Mouse (Mus musculus): ENCODE data around the gene Rnf41. TPM values are rescaled to one million over a fixed set of nuclear protein-coding genes. Genes with fewer than 3 reads are reported as not detected.

The Rnf41 gene
- polyA plus RNA-seq, 1 experiment from 2014 or later, result 34.9 TPM

GRCm38 (mm10) chr10:128374393-128374792 lies 37.1 kb upstream of the Rnf41 start:
- H3K4me1 ChIP-seq (replicated peaks; ENCODE audit: insufficient read depth, low read length), result peaks cover 6% of the 10 kb centered on the region; the same call in 1 of the 2 replicates
- no peak overlapping the region for H3K4me3 ChIP-seq (replicated peaks; ENCODE audit: low read depth, low read length)
- ATAC-seq (replicated peaks; ENCODE audit: low FRiP score, low read depth), result no peak
- H3K27ac ChIP-seq, result no peak overlapping the region
- no peak overlapping the region for H3K4me2 ChIP-seq (ENCODE audit: low read length)
- WGBS, result 85% methylated on average over 6 of the region's 6 CpGs
- no peaks in the 10 kb centered on the region for H3K9me3 ChIP-seq (replicated peaks; ENCODE audit: low read length)
- peaks cover 6% of the 10 kb centered on the region for H3K36me3 ChIP-seq (ENCODE audit: insufficient read depth, low read length)
- H3K27me3 ChIP-seq (ENCODE audit: insufficient read depth, low read length), result no peaks in the 10 kb centered on the region
- no peak overlapping the region for H3K9ac ChIP-seq (ENCODE audit: low read depth, low read length)
- peak; percentile 42; the same call in 1 of the 2 replicates for TF ChIP-seq CTCF (IDR thresholded peaks at IDR 0.05; ENCODE audit: low read depth)
- peak; percentile 11 for DNase-seq (ENCODE audit: low spot score)

- Histone ChIP-seq H3K4me2 (ENCODE audit: low read length) (peak overlapping the region; percentile 84), H3K27me3 (ENCODE audit: insufficient read depth, low read length) (no peaks in the 10 kb centered on the region), H3K4me1 (replicated peaks; ENCODE audit: insufficient read depth, low read length) (peaks cover 6% of the 10 kb centered on the region; the same call in 1 of the 2 replicates), H3K36me3 (ENCODE audit: insufficient read depth, low read length) (peaks cover 21% of the 10 kb centered on the region), H3K4me3 (replicated peaks; ENCODE audit: low read depth, low read length) (peak overlapping the region; percentile 95), H3K9ac (ENCODE audit: low read depth, low read length) (peak overlapping the region; percentile 98), H3K27ac (peak overlapping the region; percentile 95), H3K9me3 (replicated peaks; ENCODE audit: low read length) (no peaks in the 10 kb centered on the region)
- ATAC-seq (replicated peaks; ENCODE audit: low FRiP score, low read depth) (no peak), DNase-seq (ENCODE audit: low spot score) (no peak)
- TF ChIP-seq CTCF (IDR thresholded peaks at IDR 0.05; ENCODE audit: low read depth), result no peak
- 39% methylated on average over 4 of the region's 4 CpGs for WGBS
Measured at GRCm38 (mm10) chr10:128376099-128376454, 35.4 kb upstream of the Rnf41 start.

GRCm38 (mm10) chr10:128376455-128377211 lies 34.8 kb upstream of the Rnf41 start, which contains the start of gene Ankrd52:
TSS of gene Ankrd52 (plus strand) at chr10:128377115.
- Histone ChIP-seq H3K9me3 (replicated peaks; ENCODE audit: low read length) (no peaks in the 10 kb centered on the region), H3K9ac (ENCODE audit: low read depth, low read length) (peak within 1 kb of the TSS; percentile 98), H3K4me1 (replicated peaks; ENCODE audit: insufficient read depth, low read length) (peaks cover 6% of the 10 kb centered on the region; the same call in 1 of the 2 replicates), H3K4me2 (ENCODE audit: low read length) (peak within 1 kb of the TSS; percentile 84), H3K27ac (peak within 1 kb of the TSS; percentile 95), H3K27me3 (ENCODE audit: insufficient read depth, low read length) (no peaks in the 10 kb centered on the region), H3K4me3 (replicated peaks; ENCODE audit: low read depth, low read length) (peak within 1 kb of the TSS; percentile 95), H3K36me3 (ENCODE audit: insufficient read depth, low read length) (peaks cover 22% of the 10 kb centered on the region)
- peak; percentile 52 for TF ChIP-seq CTCF (IDR thresholded peaks at IDR 0.05; ENCODE audit: low read depth)
- ATAC-seq (replicated peaks; ENCODE audit: low FRiP score, low read depth), result peak; percentile 92
- peak; percentile 91 for DNase-seq (ENCODE audit: low spot score)
- WGBS, result 2% methylated on average over 45 of the region's 73 CpGs

- peaks cover 6% of the 10 kb centered on the region; the same call in 1 of the 2 replicates for H3K4me1 ChIP-seq (replicated peaks; ENCODE audit: insufficient read depth, low read length)
- H3K9me3 ChIP-seq (replicated peaks; ENCODE audit: low read length), result no peaks in the 10 kb centered on the region
- WGBS, result 0% methylated on average over 37 of the region's 47 CpGs
- ATAC-seq (replicated peaks; ENCODE audit: low FRiP score, low read depth), result 0 out of 2 replicates have a peak, but pooled peaks have one; percentile 0
- peak; percentile 6; the same call in 1 of the 2 replicates for TF ChIP-seq CTCF (IDR thresholded peaks at IDR 0.05; ENCODE audit: low read depth)
- H3K36me3 ChIP-seq (ENCODE audit: insufficient read depth, low read length), result peaks cover 29% of the 10 kb centered on the region
- peak overlapping the region; percentile 84 for H3K4me2 ChIP-seq (ENCODE audit: low read length)
- DNase-seq (ENCODE audit: low spot score), result peak; percentile 71
- no peaks in the 10 kb centered on the region for H3K27me3 ChIP-seq (ENCODE audit: insufficient read depth, low read length)
- peak overlapping the region; percentile 95 for H3K27ac ChIP-seq
- peak overlapping the region; percentile 95 for H3K4me3 ChIP-seq (replicated peaks; ENCODE audit: low read depth, low read length)
- peak overlapping the region; percentile 98 for H3K9ac ChIP-seq (ENCODE audit: low read depth, low read length)
Measured at GRCm38 (mm10) chr10:128377222-128377939, 34.1 kb upstream of the Rnf41 start.

GRCm38 (mm10) chr10:128377940-128378448 lies 33.5 kb upstream of the Rnf41 start:
- peak overlapping the region; percentile 95 for H3K4me3 ChIP-seq (replicated peaks; ENCODE audit: low read depth, low read length)
- peak overlapping the region; percentile 98 for H3K9ac ChIP-seq (ENCODE audit: low read depth, low read length)
- no peaks in the 10 kb centered on the region for H3K9me3 ChIP-seq (replicated peaks; ENCODE audit: low read length)
- DNase-seq (ENCODE audit: low spot score) (no peak), ATAC-seq (replicated peaks; ENCODE audit: low FRiP score, low read depth) (no peak)
- peak overlapping the region; percentile 84 for H3K4me2 ChIP-seq (ENCODE audit: low read length)
- peaks cover 35% of the 10 kb centered on the region for H3K36me3 ChIP-seq (ENCODE audit: insufficient read depth, low read length)
- WGBS, result 53% methylated on average over 14 of the region's 14 CpGs
- peak overlapping the region; percentile 95 for H3K27ac ChIP-seq
- TF ChIP-seq CTCF (IDR thresholded peaks at IDR 0.05; ENCODE audit: low read depth), result no peak
- H3K27me3 ChIP-seq (ENCODE audit: insufficient read depth, low read length), result no peaks in the 10 kb centered on the region
- peaks cover 6% of the 10 kb centered on the region; the same call in 1 of the 2 replicates for H3K4me1 ChIP-seq (replicated peaks; ENCODE audit: insufficient read depth, low read length)

- H3K9ac ChIP-seq (ENCODE audit: low read depth, low read length), result peak overlapping the region; percentile 98; the same call in 1 of the 2 replicates
- no peak overlapping the region for H3K27ac ChIP-seq
- no peak for ATAC-seq (replicated peaks; ENCODE audit: low FRiP score, low read depth)
- DNase-seq (ENCODE audit: low spot score), result no peak
- no peaks in the 10 kb centered on the region for H3K27me3 ChIP-seq (ENCODE audit: insufficient read depth, low read length)
- peaks cover 6% of the 10 kb centered on the region; the same call in 1 of the 2 replicates for H3K4me1 ChIP-seq (replicated peaks; ENCODE audit: insufficient read depth, low read length)
- no peak for TF ChIP-seq CTCF (IDR thresholded peaks at IDR 0.05; ENCODE audit: low read depth)
- H3K36me3 ChIP-seq (ENCODE audit: insufficient read depth, low read length), result peaks cover 40% of the 10 kb centered on the region
- H3K4me3 ChIP-seq (replicated peaks; ENCODE audit: low read depth, low read length), result no peak overlapping the region
- H3K4me2 ChIP-seq (ENCODE audit: low read length), result peak overlapping the region; percentile 84
- no peaks in the 10 kb centered on the region for H3K9me3 ChIP-seq (replicated peaks; ENCODE audit: low read length)
- WGBS, result 51% methylated on average over 3 of the region's 3 CpGs
Measured at GRCm38 (mm10) chr10:128378462-128378861, 33.0 kb upstream of the Rnf41 start.
